Mouse (Mus musculus) limb, embryonic 13.5 days (tissue): ENCODE results near the gene Cxcl9. TPM values are rescaled to one million over a fixed set of nuclear protein-coding genes. Genes with fewer than 3 reads are reported as not detected.

Experiments used
- ATAC-seq: fragments of 200-750 bp; cut with Nextera tagmentation; 2 replicates; pipeline ENCODE4 v1.8.0; 2017; ENCODE audit warnings: low read depth, moderate number of reproducible peaks, moderate TSS enrichment; ENCODE audit not compliant: low FRiP score
- H3K27ac ChIP-seq: fragments of 300-500 bp; sonication (generic); 2 replicates; pipeline ENCODE4 v1.5.1; 2015; ENCODE audit warnings: inconsistent platforms, mild to moderate bottlenecking, moderate library complexity
- H3K27me3 ChIP-seq: fragments of 300-500 bp; sonication (generic); 2 replicates; pipeline ENCODE4 v1.6.1; 2015; ENCODE audit warnings: mild to moderate bottlenecking, inconsistent platforms
- H3K36me3 ChIP-seq: fragments of 300-500 bp; sonication (generic); 2 replicates; pipeline ENCODE4 v1.6.1; 2015; ENCODE audit warnings: inconsistent platforms, mild to moderate bottlenecking, moderate library complexity
- H3K4me1 ChIP-seq: fragments of 300-500 bp; sonication (generic); 2 replicates; pipeline ENCODE4 v1.6.1; 2015; ENCODE audit warnings: inconsistent platforms
- H3K4me2 ChIP-seq: fragments of 300-500 bp; sonication (generic); replicated peaks from 2 replicates; pipeline ENCODE4 v1.6.1; 2015; ENCODE audit warnings: inconsistent platforms, mild to moderate bottlenecking, moderate library complexity
- H3K4me3 ChIP-seq: fragments of 300-500 bp; sonication (generic); 2 replicates; pipeline ENCODE4 v1.5.1; 2015; ENCODE audit warnings: moderate library complexity, mild to moderate bottlenecking, inconsistent platforms
- H3K9ac ChIP-seq: fragments of 300-500 bp; sonication (generic); 2 replicates; pipeline ENCODE4 v1.6.1; 2015; ENCODE audit warnings: mild to moderate bottlenecking, inconsistent platforms
- H3K9me3 ChIP-seq: fragments of 300-500 bp; sonication (generic); 2 replicates; pipeline ENCODE4 v1.6.1; 2016; ENCODE audit warnings: inconsistent platforms
- WGBS: fragments of 180-500 bp; shearing (Covaris S2); methylation state at CpG from one replicate; pipeline ENCODE4 v1.1.7; 2015; 5-methylcytosine and 5-hydroxymethylcytosine counted together
- polyA plus RNA-seq: library from polyadenylated mRNA; unstranded; fragments of >200 nt; fragmentation: Nextera tagmentation; extraction: Ambion mirVana; gene quantifications from 2 replicates; pipeline ENCODE4 v1.2.1, GENCODE M21; 2015

Gene Cxcl9
- 0.49 and 0.76 TPM in 2 replicates for polyA plus RNA-seq

- H3K27me3 ChIP-seq: no peaks in the 10 kb centered on the region
- H3K9me3 ChIP-seq: no peaks in the 10 kb centered on the region
- 67% methylated on average over 7 of the region's 7 CpGs for WGBS
- ATAC-seq: no peak
- H3K4me2 ChIP-seq: no peak within 1 kb of the TSS
- no peaks in the 10 kb centered on the region for H3K36me3 ChIP-seq
- no peak within 1 kb of the TSS for H3K4me3 ChIP-seq
- H3K9ac ChIP-seq: no peak within 1 kb of the TSS
- H3K4me1 ChIP-seq: peaks cover 4% of the 10 kb centered on the region
- no peak within 1 kb of the TSS for H3K27ac ChIP-seq
Measured at GRCm38 (mm10) chr5:92327929-92328328, at the start of gene Cxcl9. Cxcl9 (minus strand) TSS chr5:92328079.

- Histone ChIP-seq H3K4me1 (peaks cover 23% of the 10 kb centered on the region), H3K27ac (peak overlapping the region; percentile 34; the same call in 1 of the 2 replicates), H3K4me2 (0 out of 2 replicates have a peak overlapping the region, but pooled peaks have one; percentile 7), H3K4me3 (no peak overlapping the region), H3K27me3 (no peaks in the 10 kb centered on the region), H3K9ac (no peak overlapping the region), H3K9me3 (no peaks in the 10 kb centered on the region), H3K36me3 (no peaks in the 10 kb centered on the region)
- 23% methylated on average over 13 of the region's 13 CpGs for WGBS
- ATAC-seq: 0 out of 2 replicates have a peak, but pooled peaks have one; percentile 25
Measured at GRCm38 (mm10) chr5:92376795-92377405, 49.0 kb upstream of the Cxcl9 start.

GRCm38 (mm10) chr5:92375368-92375767 lies 47.5 kb upstream of the Cxcl9 start:
- WGBS: 79% methylated on average over 17 of the region's 17 CpGs
- Histone ChIP-seq H3K4me1 (peaks cover 29% of the 10 kb centered on the region), H3K27me3 (no peaks in the 10 kb centered on the region), H3K4me2 (no peak overlapping the region), H3K4me3 (no peak overlapping the region), H3K36me3 (no peaks in the 10 kb centered on the region), H3K9ac (no peak overlapping the region), H3K9me3 (no peaks in the 10 kb centered on the region), H3K27ac (no peak overlapping the region)
- ATAC-seq: no peak

- Histone ChIP-seq H3K27ac (no peak overlapping the region), H3K9me3 (no peaks in the 10 kb centered on the region), H3K27me3 (no peaks in the 10 kb centered on the region), H3K9ac (no peak overlapping the region), H3K36me3 (no peaks in the 10 kb centered on the region), H3K4me1 (peaks cover 29% of the 10 kb centered on the region), H3K4me2 (no peak overlapping the region), H3K4me3 (no peak overlapping the region)
- ATAC-seq: no peak
- 51% methylated on average over 6 of the region's 6 CpGs for WGBS
Measured at GRCm38 (mm10) chr5:92374721-92375142, 46.9 kb upstream of the Cxcl9 start.

- ATAC-seq: no peak
- Histone ChIP-seq H3K36me3 (no peaks in the 10 kb centered on the region), H3K4me2 (no peak overlapping the region), H3K4me1 (peaks cover 28% of the 10 kb centered on the region), H3K9me3 (no peaks in the 10 kb centered on the region), H3K27ac (no peak overlapping the region), H3K4me3 (no peak overlapping the region), H3K27me3 (no peaks in the 10 kb centered on the region), H3K9ac (no peak overlapping the region)
- 63% methylated on average over 2 of the region's 2 CpGs for WGBS
Measured at GRCm38 (mm10) chr5:92372605-92373004, 44.7 kb upstream of the Cxcl9 start.

- H3K27ac ChIP-seq: peak overlapping the region; percentile 63; the same call in 1 of the 2 replicates
- H3K4me3 ChIP-seq: no peak overlapping the region
- H3K9ac ChIP-seq: no peak overlapping the region
- ATAC-seq: peak; percentile 57; the same call in 1 of the 2 replicates
- 62% methylated on average over 14 of the region's 14 CpGs for WGBS
- peaks cover 19% of the 10 kb centered on the region; the same call in 1 of the 2 replicates for H3K4me1 ChIP-seq
- H3K9me3 ChIP-seq: no peaks in the 10 kb centered on the region
- no peaks in the 10 kb centered on the region for H3K27me3 ChIP-seq
- no peaks in the 10 kb centered on the region for H3K36me3 ChIP-seq
- no peak overlapping the region for H3K4me2 ChIP-seq
Measured at GRCm38 (mm10) chr5:92371361-92371976, 43.6 kb upstream of the Cxcl9 start.

GRCm38 (mm10) chr5:92370891-92371290 lies 43.0 kb upstream of the Cxcl9 start:
- WGBS: 69% methylated on average over 6 of the region's 6 CpGs
- Histone ChIP-seq H3K27ac (peak overlapping the region; percentile 63), H3K27me3 (no peaks in the 10 kb centered on the region)

GRCm38 (mm10) chr5:92370392-92370791 lies 42.5 kb upstream of the Cxcl9 start:
- no peak for ATAC-seq
- H3K9me3 ChIP-seq: no peaks in the 10 kb centered on the region
- no peaks in the 10 kb centered on the region for H3K36me3 ChIP-seq
- no peaks in the 10 kb centered on the region for H3K27me3 ChIP-seq
- peaks cover 19% of the 10 kb centered on the region; the same call in 1 of the 2 replicates for H3K4me1 ChIP-seq
- peak overlapping the region; percentile 63; the same call in 1 of the 2 replicates for H3K27ac ChIP-seq
- WGBS: 68% methylated on average over 6 of the region's 6 CpGs
- H3K4me2 ChIP-seq: no peak overlapping the region
- no peak overlapping the region for H3K9ac ChIP-seq
- H3K4me3 ChIP-seq: no peak overlapping the region

More at GRCm38 (mm10) chr5:92370891-92371290, 43.0 kb upstream of the Cxcl9 start:
- H3K9ac ChIP-seq: no peak overlapping the region
- ATAC-seq: no peak
- H3K4me2 ChIP-seq: no peak overlapping the region
- H3K9me3 ChIP-seq: no peaks in the 10 kb centered on the region
- H3K36me3 ChIP-seq: no peaks in the 10 kb centered on the region
- H3K4me3 ChIP-seq: no peak overlapping the region
- peaks cover 19% of the 10 kb centered on the region; the same call in 1 of the 2 replicates for H3K4me1 ChIP-seq

- Histone ChIP-seq H3K9ac (no peak overlapping the region), H3K9me3 (no peaks in the 10 kb centered on the region), H3K4me2 (no peak overlapping the region), H3K36me3 (no peaks in the 10 kb centered on the region), H3K27ac (peak overlapping the region; percentile 33; the same call in 1 of the 2 replicates), H3K27me3 (no peaks in the 10 kb centered on the region), H3K4me1 (peaks cover 19% of the 10 kb centered on the region; the same call in 1 of the 2 replicates), H3K4me3 (no peak overlapping the region)
- peak; percentile 77 for ATAC-seq
- 60% methylated on average over 13 of the region's 13 CpGs for WGBS
Measured at GRCm38 (mm10) chr5:92369151-92369994, 41.5 kb upstream of the Cxcl9 start.

- Histone ChIP-seq H3K4me3 (no peak overlapping the region), H3K36me3 (no peaks in the 10 kb centered on the region), H3K27ac (no peak overlapping the region), H3K27me3 (no peaks in the 10 kb centered on the region), H3K4me2 (no peak overlapping the region), H3K9me3 (no peaks in the 10 kb centered on the region), H3K4me1 (peaks cover 19% of the 10 kb centered on the region; the same call in 1 of the 2 replicates), H3K9ac (no peak overlapping the region)
- WGBS: 56% methylated on average over 10 of the region's 10 CpGs
- no peak for ATAC-seq
Measured at GRCm38 (mm10) chr5:92368392-92368791, 40.5 kb upstream of the Cxcl9 start.

GRCm38 (mm10) chr5:92366565-92366964 lies 38.7 kb upstream of the Cxcl9 start:
- H3K4me3 ChIP-seq: no peak overlapping the region
- H3K36me3 ChIP-seq: no peaks in the 10 kb centered on the region
- no peaks in the 10 kb centered on the region for H3K27me3 ChIP-seq
- peaks cover 19% of the 10 kb centered on the region; the same call in 1 of the 2 replicates for H3K4me1 ChIP-seq
- no peaks in the 10 kb centered on the region for H3K9me3 ChIP-seq
- no peak overlapping the region for H3K4me2 ChIP-seq
- no peak overlapping the region for H3K27ac ChIP-seq
- H3K9ac ChIP-seq: no peak overlapping the region
- 71% methylated on average over 6 of the region's 6 CpGs for WGBS
- ATAC-seq: no peak
